ENCODE assay signal across 19 mouse cellular contexts in genomic region chr11:54574741-54575140, GRCm38 (mm10). TPM values are rescaled to one million over a fixed set of nuclear protein-coding genes. Genes with fewer than 3 reads are reported as not detected.
DNase-seq lines count a peak whose midpoint lies in the region; ATAC-seq and TF ChIP-seq lines count a peak whose summit lies in the region.
"Had no signal": no experiment of that assay in that cellular context is flagged by ENCODE, and none has a peak within 500 bp of the region (broad histone marks: within the 10 kb centered on the region; RNA-seq: fewer than 3 reads in every experiment).

No protein-coding gene starts in this region.

- H3K4me2 ChIP-seq in liver, embryonic 12.5 days, result no peak overlapping the region
- no peak overlapping the region for H3K4me2 ChIP-seq in liver, postnatal 0 days (ENCODE audit: low read depth, low read length)

- peaks cover 1% of the 10 kb centered on the region; the same call in 1 of the 2 replicates for H3K36me3 ChIP-seq in liver, adult 2 months (ENCODE audit: control insufficient read depth, insufficient read depth, low read length)
- H3K36me3 ChIP-seq in liver, embryonic 12.5 days, result peaks cover 16% of the 10 kb centered on the region; the same call in 1 of the 2 replicates
- H3K36me3 ChIP-seq in liver, postnatal 0 days (replicated peaks; ENCODE audit: insufficient read depth, low read length), result peaks cover 6% of the 10 kb centered on the region; the same call in 1 of the 2 replicates

- peaks cover 3% of the 10 kb centered on the region; the same call in 1 of the 2 replicates for H3K4me1 ChIP-seq in liver, adult 2 months (ENCODE audit: control insufficient read depth, insufficient read depth, low read length)
- no peaks in the 10 kb centered on the region for H3K4me1 ChIP-seq in liver, embryonic 12.5 days
- H3K4me1 ChIP-seq in liver, postnatal 0 days (ENCODE audit: insufficient read depth), result no peaks in the 10 kb centered on the region; the same call in 1 of the 2 replicates

- no peak for TF ChIP-seq EP300 in liver, postnatal 0 days (IDR thresholded peaks at IDR 0.05; ENCODE audit: low read depth)

- TF ChIP-seq POLR2A in liver, adult 2 months (IDR thresholded peaks at IDR 0.05; ENCODE audit: extremely low read depth, insufficient read depth, low read length), result no peak

- TF ChIP-seq CTCF in liver, adult 2 months (IDR thresholded peaks at IDR 0.05; ENCODE audit: low read depth, low read length), result no peak
- no peak for TF ChIP-seq CTCF in liver, postnatal 0 days (IDR thresholded peaks at IDR 0.05; ENCODE audit: low read depth)

- peak; percentile 91 for DNase-seq in liver, adult 2 months (ENCODE audit: extremely low read depth, low read depth, low spot score)
- DNase-seq in liver, postnatal 0 days, result no peak
- DNase-seq in liver, result no peak
- DNase-seq: adrenal gland, adult 2 months; adrenal gland, adult 8-10 months; adrenal gland, postnatal 10 days; adrenal gland, postnatal 14 days; adrenal gland, postnatal 25 days; adrenal gland, postnatal 36 days; B cell, adult 2 months; cerebellum, adult 11 months; cerebellum, adult 11-12 months; cerebellum, adult 18-20 months had no signal

- no peaks in the 10 kb centered on the region; the same call in 1 of the 2 replicates for H3K79me2 ChIP-seq in liver, adult 2 months (ENCODE audit: control insufficient read depth, insufficient read depth, low read length)

- WGBS in liver, adult 2 months, result 29% methylated on average over 2 of the region's 2 CpGs
- WGBS in liver, embryonic 12.5 days (ENCODE audit: insufficient replicate concordance), result 85% methylated on average over 2 of the region's 2 CpGs
- WGBS in liver, postnatal 0 days (ENCODE audit: insufficient replicate concordance), result 69% methylated on average over 2 of the region's 2 CpGs

- H3K4me3 ChIP-seq in liver, adult 2 months (ENCODE audit: insufficient read depth, low read depth, low read length), result no peak overlapping the region
- H3K4me3 ChIP-seq in liver, embryonic 12.5 days, result no peak overlapping the region
- H3K4me3 ChIP-seq in liver, postnatal 0 days (ENCODE audit: low read depth, low read length), result no peak overlapping the region

- H3K27me3 ChIP-seq in liver, adult 2 months (ENCODE audit: control insufficient read depth, insufficient read depth, low read length), result no peaks in the 10 kb centered on the region
- no peaks in the 10 kb centered on the region for H3K27me3 ChIP-seq in liver, embryonic 12.5 days (replicated peaks)
- no peaks in the 10 kb centered on the region for H3K27me3 ChIP-seq in liver, postnatal 0 days (ENCODE audit: insufficient read depth, low read length)
- H3K27me3 ChIP-seq: CH12.LX, Patski had no signal

- 0 out of 2 replicates have a peak overlapping the region, but pooled peaks have one; percentile 26 for H3K27ac ChIP-seq in liver, adult 2 months (replicated peaks; ENCODE audit: insufficient read depth, low read depth, low read length)
- no peak overlapping the region for H3K27ac ChIP-seq in liver, embryonic 12.5 days
- H3K27ac ChIP-seq in liver, postnatal 0 days (ENCODE audit: low read depth), result peak overlapping the region; percentile 5; the same call in 1 of the 2 replicates

- no peak overlapping the region for H3K9ac ChIP-seq in liver, adult 2 months (ENCODE audit: low read depth, low read length)
- H3K9ac ChIP-seq in liver, embryonic 12.5 days, result no peak overlapping the region
- H3K9ac ChIP-seq in liver, postnatal 0 days (replicated peaks), result no peak overlapping the region

- ATAC-seq in liver, embryonic 12.5 days, result no peak
- ATAC-seq in liver, postnatal 0 days, result no peak
- ATAC-seq: activated CD4-positive, CD25-positive, alpha-beta regulatory T cell, adult 4 months; CD4-positive, CD25-positive, alpha-beta regulatory T cell, adult 4 months; Patski had no signal

- no peaks in the 10 kb centered on the region for H3K9me3 ChIP-seq in liver, embryonic 12.5 days (replicated peaks)
- no peaks in the 10 kb centered on the region for H3K9me3 ChIP-seq in liver, postnatal 0 days (ENCODE audit: low read length)
- H3K9me3 ChIP-seq: G1E had no signal

RNA-seq across cellular contexts. Expression of gene Rapgef6, which starts 52.1 kb away (rescaled TPM):
- 13.2 and 14.1 TPM in 2 replicates for total RNA-seq in liver, adult 2 months (2014; rRNA removed)
- 7.1 and 8.7 TPM in 2 replicates for polyA plus RNA-seq in liver, adult 2 months (2012; rRNA removed)
- 27.1 and 27.9 TPM in 2 replicates for polyA plus RNA-seq in liver, embryonic 12.5 days (2016; fragmentation: Nextera tagmentation; extraction: Ambion mirVana)
- 10.6 and 14.7 TPM in 2 replicates for polyA plus RNA-seq in liver, postnatal 0 days (2015; fragmentation: Nextera tagmentation; extraction: Ambion mirVana)
